Mouse (Mus musculus) adrenal gland, adult 18-20 months (tissue): ENCODE results near the gene Akap17b. TPM values are rescaled to one million over a fixed set of nuclear protein-coding genes. Genes with fewer than 3 reads are reported as not detected.

Experiments used
- DNase-seq, 2 experiments: peaks; one replicate each; pipeline ENCODE4 v3.0.0; 2021 to 2022; ENCODE audit warnings: low spot score in 2 of 2
- total RNA-seq, 2 experiments: library from RNA; stranded (reverse); gene quantifications; 1 replicate in 1 of 2; 2 replicates in 1 of 2; pipeline ENCODE4 v1.2.3; 2021

Gene Akap17b
- total RNA-seq, 2 experiments from 2014 or later: 2.9 to 5.4 TPM

- no peak for DNase-seq
These were observed 57.6 kb downstream of the Akap17b start for GRCm38 (mm10) chrX:36587304-36588209.

- no peak for DNase-seq
These were observed 58.4 kb downstream of the Akap17b start for GRCm38 (mm10) chrX:36586629-36587303.

- DNase-seq: no peak
These were observed 83.1 kb downstream of the Akap17b start for GRCm38 (mm10) chrX:36562079-36562478.

- DNase-seq: peak; percentile 71 to 73
These were observed 83.5 kb downstream of the Akap17b start for GRCm38 (mm10) chrX:36561650-36562049.

- no peak for DNase-seq
These were observed 85.0 kb downstream of the Akap17b start for GRCm38 (mm10) chrX:36560170-36560569.

Other genes with a start within 250 kb of the Akap17b start
- not detected for gene Gm6268, start 244.1 kb downstream of the Akap17b start, total RNA-seq
- under 1 TPM in 1 of 2 experiments, not detected in 1; 0.76 TPM for gene Gm14569, start 153.6 kb downstream of the Akap17b start, total RNA-seq
- 100 to 1,000 TPM; 295 to 585 TPM for gene Pgrmc1, start 47.2 kb downstream of the Akap17b start, total RNA-seq
- 1 to 10 TPM; 1.2 to 2.1 TPM for gene Slc25a43, start 98.3 kb upstream of the Akap17b start, total RNA-seq
- 100 to 1,000 TPM; 441 to 551 TPM for gene Slc25a5, start 150.3 kb upstream of the Akap17b start, total RNA-seq
- 10 to 100 TPM; 57.3 to 74.1 TPM for gene Ube2a, start 228.5 kb upstream of the Akap17b start, total RNA-seq
- gene C330007P06Rik, start 228.7 kb upstream of the Akap17b start, total RNA-seq: 10 to 100 TPM; 48.6 to 50.9 TPM